Mouse (Mus musculus) bone marrow macrophage, adult 2 months (primary cell): Measurements from ENCODE around the gene Exoc6b.

ENCODE experiments used
- CTCF ChIP-seq: IDR thresholded peaks from 2 replicates; pipeline ENCODE4 v1.5.1; 2012; ENCODE audit warnings: low read depth, mild to moderate bottlenecking, low read length, moderate library complexity
- POLR2A ChIP-seq: IDR thresholded peaks from 2 replicates; pipeline ENCODE4 v1.6.1; 2012; ENCODE audit warnings: mild to moderate bottlenecking, low read depth, low read length, borderline replicate concordance

GRCm38 (mm10) chr6:84570039-84570438 lies 499.3 kb downstream of the Exoc6b start:
- TF ChIP-seq CTCF, result no peak
- TF ChIP-seq POLR2A, result no peak
